Mouse (Mus musculus) liver, adult (tissue): ENCODE data around the gene Dhx37.

Source experiments
- GATA4 ChIP-seq: IDR thresholded peaks from 2 replicates; pipeline ENCODE4 v1.6.1; 2014; ENCODE audit warnings: mild to moderate bottlenecking, low read length; ENCODE audit not compliant: insufficient replicate concordance

Dhx37 gene

GRCm38 (mm10) chr5:125465192-125465591 is 31.3 kb upstream of the Dhx37 start:
- TF ChIP-seq GATA4: no peak

- TF ChIP-seq GATA4: no peak
Observed at GRCm38 (mm10) chr5:125461868-125462445, 28.0 kb upstream of the Dhx37 start.

GRCm38 (mm10) chr5:125460574-125460973 is 26.7 kb upstream of the Dhx37 start:
- TF ChIP-seq GATA4: no peak

GRCm38 (mm10) chr5:125457538-125457937 is 23.6 kb upstream of the Dhx37 start:
- TF ChIP-seq GATA4: no peak

- TF ChIP-seq GATA4: no peak
Observed at GRCm38 (mm10) chr5:125456100-125456499, 22.2 kb upstream of the Dhx37 start.

- TF ChIP-seq GATA4: peak; percentile 79; the same call in 1 of the 2 replicates
Observed at GRCm38 (mm10) chr5:125452573-125452972, 18.7 kb upstream of the Dhx37 start.

GRCm38 (mm10) chr5:125449306-125449705 is 15.4 kb upstream of the Dhx37 start:
- no peak for TF ChIP-seq GATA4

GRCm38 (mm10) chr5:125448631-125449030 is 14.7 kb upstream of the Dhx37 start:
- peak; percentile 61; the same call in 1 of the 2 replicates for TF ChIP-seq GATA4

- no peak for TF ChIP-seq GATA4
Observed at GRCm38 (mm10) chr5:125448026-125448425, 14.1 kb upstream of the Dhx37 start.

GRCm38 (mm10) chr5:125446344-125446743 is 12.4 kb upstream of the Dhx37 start:
- TF ChIP-seq GATA4: no peak

- TF ChIP-seq GATA4: no peak
Observed at GRCm38 (mm10) chr5:125444554-125444953, 10.6 kb upstream of the Dhx37 start.

GRCm38 (mm10) chr5:125443915-125444314 is 10.0 kb upstream of the Dhx37 start:
- TF ChIP-seq GATA4: no peak

- TF ChIP-seq GATA4: no peak
Observed at GRCm38 (mm10) chr5:125443335-125443734, 9.4 kb upstream of the Dhx37 start.

- no peak for TF ChIP-seq GATA4
Observed at GRCm38 (mm10) chr5:125442136-125442995, 8.4 kb upstream of the Dhx37 start.

- TF ChIP-seq GATA4: no peak
Observed at GRCm38 (mm10) chr5:125441234-125442114, 7.6 kb upstream of the Dhx37 start, which contains the start of gene Bri3bp. Gene Bri3bp (plus strand): TSS chr5:125441568.
